Mouse (Mus musculus): ENCODE results near the gene Ptprm. TPM values are rescaled to one million over a fixed set of nuclear protein-coding genes. Genes with fewer than 3 reads are reported as not detected.
"Not testable (repeated sequence)": the region's sequence is repeated elsewhere in the genome, so short reads cannot be mapped to it uniquely, and the experiment has no call there.

Ptprm gene
- polyA plus RNA-seq, 1 experiment from 2014 or later, result 16.1 TPM

DNA sequence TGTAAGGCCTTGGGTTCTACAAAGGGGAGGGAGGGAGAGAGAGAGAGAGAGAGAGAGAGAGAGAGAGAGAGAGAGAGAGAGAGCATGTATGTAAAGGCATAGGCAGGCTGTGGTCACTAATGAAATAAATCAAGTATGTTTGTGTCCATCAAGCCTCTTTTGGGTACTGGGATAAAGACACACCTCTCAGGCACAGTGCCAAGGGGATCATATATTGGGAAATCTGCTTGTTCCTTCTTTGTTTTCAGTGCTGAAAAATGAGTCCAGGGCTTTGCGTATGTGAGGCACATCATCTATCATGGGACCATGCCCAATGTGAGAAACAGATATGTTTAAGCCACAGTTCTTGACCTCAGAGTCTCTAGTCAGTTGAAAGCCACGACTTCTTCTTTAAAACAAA is 475.1 kb downstream of the Ptprm start:
- no peak overlapping the region for H3K4me2 ChIP-seq
- peaks cover 10% of the 10 kb centered on the region; the same call in 1 of the 2 replicates for H3K4me1 ChIP-seq (replicated peaks)
- 68% methylated on average over 2 of the region's 2 CpGs for WGBS
- H3K27me3 ChIP-seq (replicated peaks), result no peaks in the 10 kb centered on the region
- H3K9me3 ChIP-seq (replicated peaks), result no peaks in the 10 kb centered on the region
- H3K27ac ChIP-seq (ENCODE audit: poor library complexity, severe bottlenecking), result no peak overlapping the region
- no peaks in the 10 kb centered on the region for H3K36me3 ChIP-seq
- no peak for ATAC-seq (ENCODE audit: insufficient number of reproducible peaks, low FRiP score)
- H3K9ac ChIP-seq, result no peak overlapping the region
- no peak overlapping the region for H3K4me3 ChIP-seq

DNA sequence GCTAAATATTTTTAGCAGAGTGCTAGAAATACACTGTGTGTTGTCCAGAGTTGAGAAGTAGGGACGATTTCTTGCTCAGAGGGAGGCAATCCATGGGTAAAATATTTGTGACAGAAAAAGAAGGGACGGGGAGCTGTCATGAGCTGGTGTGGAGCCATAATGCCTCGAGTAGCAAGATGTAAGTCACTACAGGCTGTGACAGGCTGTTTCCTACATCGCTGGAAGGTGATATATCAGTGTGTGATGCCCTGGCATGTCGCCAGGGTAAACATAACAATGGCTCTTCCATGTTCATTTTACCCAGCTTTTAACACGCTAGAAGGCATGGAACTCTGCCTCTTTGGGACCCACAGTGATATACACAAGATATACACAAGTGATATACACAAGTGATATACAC is 476.7 kb downstream of the Ptprm start:
- Histone ChIP-seq H3K4me2 (no peak overlapping the region), H3K4me1 (replicated peaks) (peaks cover 10% of the 10 kb centered on the region; the same call in 1 of the 2 replicates), H3K9me3 (replicated peaks) (no peaks in the 10 kb centered on the region), H3K4me3 (no peak overlapping the region), H3K27ac (ENCODE audit: poor library complexity, severe bottlenecking) (no peak overlapping the region), H3K27me3 (replicated peaks) (no peaks in the 10 kb centered on the region), H3K36me3 (no peaks in the 10 kb centered on the region), H3K9ac (no peak overlapping the region)
- WGBS, result 54% methylated on average over 6 of the region's 6 CpGs
- no peak for ATAC-seq (ENCODE audit: insufficient number of reproducible peaks, low FRiP score)

DNA sequence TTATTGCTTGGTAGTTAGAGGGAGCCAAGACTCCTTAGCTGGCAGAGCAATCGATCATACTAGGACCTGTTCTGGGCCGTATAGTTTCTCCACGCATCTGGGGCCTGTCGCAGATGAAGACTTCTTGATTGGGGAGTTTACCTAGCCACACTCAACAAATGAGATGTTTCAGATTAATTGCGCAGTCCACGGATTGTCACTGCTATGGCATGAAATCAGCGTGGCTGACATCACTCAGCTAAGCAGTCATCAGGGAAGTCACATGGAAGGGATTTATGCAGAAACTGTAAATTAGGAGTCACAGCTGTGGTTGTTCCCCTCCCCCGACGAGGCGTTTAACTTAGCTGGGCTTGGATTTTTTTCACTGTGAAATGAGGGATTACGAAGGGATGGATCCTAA is 479.4 kb downstream of the Ptprm start:
- no peak overlapping the region for H3K4me3 ChIP-seq
- ATAC-seq (ENCODE audit: insufficient number of reproducible peaks, low FRiP score), result no peak
- no peaks in the 10 kb centered on the region for H3K36me3 ChIP-seq
- no peaks in the 10 kb centered on the region for H3K9me3 ChIP-seq (replicated peaks)
- H3K27me3 ChIP-seq (replicated peaks), result no peaks in the 10 kb centered on the region
- no peak overlapping the region for H3K4me2 ChIP-seq
- H3K27ac ChIP-seq (ENCODE audit: poor library complexity, severe bottlenecking), result no peak overlapping the region
- no peak overlapping the region for H3K9ac ChIP-seq
- WGBS, result 88% methylated on average over 11 of the region's 11 CpGs
- peaks cover 10% of the 10 kb centered on the region; the same call in 1 of the 2 replicates for H3K4me1 ChIP-seq (replicated peaks)

DNA sequence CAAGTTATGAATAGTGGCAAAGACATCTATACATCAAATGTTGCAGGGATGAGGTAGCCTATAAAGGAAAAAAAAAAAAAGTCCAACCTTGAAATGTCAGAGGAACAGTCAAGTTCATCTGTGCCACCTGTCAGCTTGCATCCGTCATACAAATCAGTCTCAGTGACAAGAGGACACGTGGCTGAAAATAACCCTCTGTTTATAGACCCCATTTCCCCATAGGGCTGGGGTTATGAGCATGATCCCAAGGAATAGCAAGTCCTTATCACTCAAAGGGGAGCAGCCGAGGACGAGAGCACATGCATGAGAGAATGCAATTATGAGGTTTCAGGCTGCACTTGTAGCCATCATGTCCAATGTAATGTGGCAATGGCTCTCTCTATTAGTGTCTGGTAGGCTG is 482.9 kb downstream of the Ptprm start:
- Histone ChIP-seq H3K27me3 (replicated peaks) (no peaks in the 10 kb centered on the region), H3K4me1 (replicated peaks) (no peaks in the 10 kb centered on the region), H3K9ac (no peak overlapping the region), H3K4me2 (no peak overlapping the region), H3K27ac (ENCODE audit: poor library complexity, severe bottlenecking) (no peak overlapping the region), H3K4me3 (no peak overlapping the region), H3K36me3 (no peaks in the 10 kb centered on the region), H3K9me3 (replicated peaks) (no peaks in the 10 kb centered on the region)
- WGBS, result 65% methylated on average over 4 of the region's 4 CpGs
- ATAC-seq (ENCODE audit: insufficient number of reproducible peaks, low FRiP score), result no peak

DNA sequence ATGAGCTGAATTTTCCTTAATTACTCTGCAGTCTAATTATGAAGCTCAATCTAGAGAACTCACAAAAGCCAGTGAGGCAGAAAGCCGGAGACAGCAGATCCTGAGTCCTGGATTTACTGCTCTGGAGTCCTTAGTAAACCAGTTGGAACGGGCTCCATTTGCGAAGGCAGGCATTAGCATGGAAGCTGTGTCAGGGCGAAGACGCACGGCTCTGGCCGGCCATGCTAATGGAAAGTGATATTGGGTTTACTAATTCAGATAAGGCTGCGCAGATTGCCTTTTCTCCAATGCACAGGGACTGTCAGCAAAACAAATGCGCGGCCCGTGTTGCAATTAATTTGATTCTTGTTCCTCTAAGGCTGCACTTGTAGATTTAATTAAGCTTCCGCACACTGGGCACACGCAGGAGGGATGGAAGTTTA is 484.7 kb downstream of the Ptprm start:
- no peak overlapping the region for H3K4me2 ChIP-seq
- H3K9me3 ChIP-seq (replicated peaks), result no peaks in the 10 kb centered on the region
- no peaks in the 10 kb centered on the region for H3K36me3 ChIP-seq
- H3K9ac ChIP-seq, result no peak overlapping the region
- no peaks in the 10 kb centered on the region for H3K27me3 ChIP-seq (replicated peaks)
- H3K4me1 ChIP-seq (replicated peaks), result no peaks in the 10 kb centered on the region
- 85% methylated on average over 13 of the region's 13 CpGs for WGBS
- no peak overlapping the region for H3K4me3 ChIP-seq
- no peak for ATAC-seq (ENCODE audit: insufficient number of reproducible peaks, low FRiP score)
- no peak overlapping the region for H3K27ac ChIP-seq (ENCODE audit: poor library complexity, severe bottlenecking)

DNA sequence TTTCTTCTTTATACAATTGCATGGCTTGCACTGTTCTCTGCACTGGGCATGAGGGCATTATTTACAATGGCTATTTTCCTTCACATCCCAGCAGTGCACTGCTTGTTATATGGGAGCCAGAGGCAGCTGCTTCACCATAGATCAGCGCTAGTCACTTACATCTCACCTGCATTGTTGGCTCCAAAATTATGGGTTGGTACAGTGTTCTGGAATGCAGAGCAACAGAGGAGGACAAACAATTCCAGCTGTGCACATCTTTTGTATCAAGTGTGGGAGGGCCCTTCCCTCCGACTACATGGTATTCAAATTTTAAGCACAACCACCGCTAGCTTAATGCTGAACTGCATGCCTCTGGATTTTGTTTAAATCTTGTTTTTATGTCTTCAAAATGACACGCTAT is 489.8 kb downstream of the Ptprm start:
- no peak overlapping the region for H3K9ac ChIP-seq
- H3K4me3 ChIP-seq, result no peak overlapping the region
- H3K36me3 ChIP-seq, result no peaks in the 10 kb centered on the region
- H3K9me3 ChIP-seq (replicated peaks), result no peaks in the 10 kb centered on the region
- H3K4me2 ChIP-seq, result no peak overlapping the region
- no peaks in the 10 kb centered on the region for H3K27me3 ChIP-seq (replicated peaks)
- no peak for ATAC-seq (ENCODE audit: insufficient number of reproducible peaks, low FRiP score)
- H3K4me1 ChIP-seq (replicated peaks), result no peaks in the 10 kb centered on the region
- 81% methylated on average over 4 of the region's 4 CpGs for WGBS
- H3K27ac ChIP-seq (ENCODE audit: poor library complexity, severe bottlenecking), result no peak overlapping the region

- no peaks in the 10 kb centered on the region for H3K36me3 ChIP-seq
- no peak overlapping the region for H3K4me3 ChIP-seq
- H3K9ac ChIP-seq, result no peak overlapping the region
- 45% methylated on average over 2 of the region's 2 CpGs for WGBS
- no peaks in the 10 kb centered on the region for H3K9me3 ChIP-seq (replicated peaks)
- no peaks in the 10 kb centered on the region for H3K4me1 ChIP-seq (replicated peaks)
- no peak overlapping the region for H3K27ac ChIP-seq (ENCODE audit: poor library complexity, severe bottlenecking)
- H3K27me3 ChIP-seq (replicated peaks), result no peaks in the 10 kb centered on the region
- no peak for ATAC-seq (ENCODE audit: insufficient number of reproducible peaks, low FRiP score)
- H3K4me2 ChIP-seq, result no peak overlapping the region
Measured at GRCm38 (mm10) chr17:66861557-66861956, 492.7 kb downstream of the Ptprm start.

- H3K9ac ChIP-seq, result no peak overlapping the region
- no peaks in the 10 kb centered on the region for H3K36me3 ChIP-seq
- no peak for ATAC-seq (ENCODE audit: insufficient number of reproducible peaks, low FRiP score)
- H3K4me3 ChIP-seq, result no peak overlapping the region
- no peaks in the 10 kb centered on the region for H3K27me3 ChIP-seq (replicated peaks)
- no peak overlapping the region for H3K4me2 ChIP-seq
- no peaks in the 10 kb centered on the region for H3K4me1 ChIP-seq (replicated peaks)
- H3K9me3 ChIP-seq (replicated peaks), result no peaks in the 10 kb centered on the region
- H3K27ac ChIP-seq (ENCODE audit: poor library complexity, severe bottlenecking), result no peak overlapping the region
Measured at GRCm38 (mm10) chr17:66858757-66859156, 495.5 kb downstream of the Ptprm start.

DNA sequence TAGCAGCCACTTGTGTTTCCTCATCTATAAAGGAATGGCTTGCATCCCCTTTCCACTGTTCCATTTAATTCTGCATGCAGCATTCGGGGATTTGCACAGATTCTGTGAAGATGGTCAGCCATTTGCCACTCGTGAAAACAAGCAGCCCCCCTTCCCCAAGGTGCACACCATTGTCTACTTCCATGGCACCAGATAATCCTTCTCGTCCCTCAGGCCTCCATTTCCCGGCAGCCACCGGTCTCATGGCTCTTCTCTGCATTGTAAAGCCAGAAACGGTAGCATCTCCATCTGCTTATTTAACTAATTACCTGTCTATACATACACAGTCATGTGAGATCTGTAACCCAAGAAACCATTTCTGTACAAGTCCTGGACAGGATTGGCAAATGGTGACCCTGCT is 501.8 kb downstream of the Ptprm start:
- H3K36me3 ChIP-seq, result no peaks in the 10 kb centered on the region
- 82% methylated on average over 6 of the region's 6 CpGs for WGBS
- H3K4me2 ChIP-seq, result no peak overlapping the region

DNA sequence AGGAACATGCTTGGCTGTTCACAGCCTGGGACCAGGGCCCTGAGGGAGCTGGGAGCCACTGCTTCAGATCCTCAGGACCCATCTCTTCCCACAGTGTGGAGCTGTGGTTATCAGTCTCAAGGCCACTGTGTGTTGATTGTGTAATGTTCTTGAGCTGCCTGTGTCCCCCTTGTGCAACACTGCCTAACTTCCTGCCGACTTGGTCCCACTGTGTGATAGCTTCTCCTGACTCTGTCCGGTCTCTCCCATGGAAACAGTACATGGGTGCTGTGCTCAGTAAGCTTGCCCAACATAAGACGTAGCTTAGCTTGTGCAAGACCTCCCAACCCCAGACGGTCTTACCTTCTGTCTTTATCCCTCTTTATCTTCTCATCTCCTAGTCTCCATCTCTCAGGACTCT is 507.2 kb downstream of the Ptprm start:
- 78% methylated on average over 4 of the region's 4 CpGs for WGBS
- not testable (repeated sequence) for H3K9ac ChIP-seq; H3K27me3 ChIP-seq (replicated peaks); H3K27ac ChIP-seq (ENCODE audit: poor library complexity, severe bottlenecking); H3K9me3 ChIP-seq (replicated peaks); H3K4me1 ChIP-seq (replicated peaks); H3K36me3 ChIP-seq; H3K4me3 ChIP-seq; H3K4me2 ChIP-seq; ATAC-seq (ENCODE audit: insufficient number of reproducible peaks, low FRiP score)

More for the DNA sequence above, 501.8 kb downstream of the Ptprm start:
- no peak overlapping the region for H3K9ac ChIP-seq
- H3K9me3 ChIP-seq (replicated peaks), result no peaks in the 10 kb centered on the region
- H3K27me3 ChIP-seq (replicated peaks), result no peaks in the 10 kb centered on the region
- H3K4me3 ChIP-seq, result no peak overlapping the region
- H3K4me1 ChIP-seq (replicated peaks), result no peaks in the 10 kb centered on the region
- ATAC-seq (ENCODE audit: insufficient number of reproducible peaks, low FRiP score), result no peak
- H3K27ac ChIP-seq (ENCODE audit: poor library complexity, severe bottlenecking), result no peak overlapping the region

GRCm38 (mm10) chr17:66822347-66822746 is 531.9 kb downstream of the Ptprm start:
- no peak overlapping the region for H3K27ac ChIP-seq (ENCODE audit: poor library complexity, severe bottlenecking)
- no peaks in the 10 kb centered on the region for H3K4me1 ChIP-seq (replicated peaks)
- no peak overlapping the region for H3K4me2 ChIP-seq
- WGBS, result 77% methylated on average over 2 of the region's 2 CpGs
- no peaks in the 10 kb centered on the region for H3K9me3 ChIP-seq (replicated peaks)
- H3K4me3 ChIP-seq, result no peak overlapping the region
- H3K27me3 ChIP-seq (replicated peaks), result no peaks in the 10 kb centered on the region
- H3K9ac ChIP-seq, result no peak overlapping the region
- no peaks in the 10 kb centered on the region for H3K36me3 ChIP-seq
- no peak for ATAC-seq (ENCODE audit: insufficient number of reproducible peaks, low FRiP score)

DNA sequence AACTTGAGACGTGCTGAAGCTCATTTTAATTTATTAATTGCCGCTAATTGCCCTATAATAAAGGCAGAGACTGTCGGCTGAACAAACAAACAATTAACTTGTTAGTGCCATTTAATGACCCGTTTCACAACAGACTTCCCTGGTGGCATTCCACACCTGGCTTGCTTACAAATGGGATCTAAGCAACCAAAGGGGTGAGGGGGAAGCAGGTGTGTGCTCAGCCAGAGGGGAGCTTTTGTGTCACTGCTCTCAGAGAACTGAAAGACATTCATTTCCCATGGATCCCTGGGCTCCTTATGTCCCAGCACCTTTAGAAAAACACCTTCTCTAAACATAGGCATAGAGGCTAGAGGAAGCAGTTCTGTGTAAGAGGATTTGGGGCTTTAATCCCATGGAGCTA is 536.9 kb downstream of the Ptprm start:
- ATAC-seq (ENCODE audit: insufficient number of reproducible peaks, low FRiP score), result no peak

More for the DNA sequence above, 536.9 kb downstream of the Ptprm start:
- H3K9me3 ChIP-seq (replicated peaks), result no peaks in the 10 kb centered on the region
- H3K4me1 ChIP-seq (replicated peaks), result no peaks in the 10 kb centered on the region
- H3K27me3 ChIP-seq (replicated peaks), result no peaks in the 10 kb centered on the region
- H3K4me3 ChIP-seq, result no peak overlapping the region
- no peak overlapping the region for H3K27ac ChIP-seq (ENCODE audit: poor library complexity, severe bottlenecking)
- H3K9ac ChIP-seq, result no peak overlapping the region
- 75% methylated on average over 4 of the region's 4 CpGs for WGBS
- H3K36me3 ChIP-seq, result no peaks in the 10 kb centered on the region
- no peak overlapping the region for H3K4me2 ChIP-seq
